Mouse (Mus musculus): ENCODE data around the gene Fbf1.

Gene Fbf1

DNA sequence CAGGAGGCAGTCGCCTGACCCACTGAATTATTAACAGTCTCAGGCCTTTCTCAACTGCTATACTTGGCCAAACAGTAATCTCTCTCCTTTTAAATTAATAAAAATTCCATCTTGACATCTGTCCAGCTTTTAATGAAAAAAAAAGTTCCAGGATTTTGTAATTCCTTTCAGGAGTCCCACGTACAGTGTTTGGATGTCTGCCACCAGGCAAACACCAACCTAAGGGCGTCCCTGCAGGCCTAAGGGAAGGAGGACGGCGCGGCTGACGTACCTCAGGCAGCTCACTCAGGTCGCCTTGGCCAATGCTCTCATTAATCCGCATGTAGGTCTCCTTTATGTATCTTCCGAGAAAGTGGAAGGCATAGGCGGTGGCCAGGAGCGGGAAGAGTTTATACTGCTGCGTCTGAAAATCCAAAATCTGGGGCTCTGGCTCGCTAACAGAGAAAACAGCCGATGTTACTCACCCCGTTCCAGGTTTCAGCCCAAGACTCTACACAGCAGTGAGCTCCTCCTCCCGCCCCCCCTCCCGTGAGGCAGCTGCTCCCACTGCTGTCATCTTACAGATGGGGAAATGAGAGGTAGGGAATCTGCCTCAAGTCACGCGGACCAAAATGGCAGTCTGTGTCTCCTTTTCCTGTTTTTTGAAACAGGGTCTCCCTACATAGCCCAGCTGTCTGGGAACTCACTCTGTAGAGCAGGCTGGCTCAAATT, 10.6 kb upstream of the Fbf1 start:
- DNase-seq (ENCODE audit: low spot score): no peak

DNA sequence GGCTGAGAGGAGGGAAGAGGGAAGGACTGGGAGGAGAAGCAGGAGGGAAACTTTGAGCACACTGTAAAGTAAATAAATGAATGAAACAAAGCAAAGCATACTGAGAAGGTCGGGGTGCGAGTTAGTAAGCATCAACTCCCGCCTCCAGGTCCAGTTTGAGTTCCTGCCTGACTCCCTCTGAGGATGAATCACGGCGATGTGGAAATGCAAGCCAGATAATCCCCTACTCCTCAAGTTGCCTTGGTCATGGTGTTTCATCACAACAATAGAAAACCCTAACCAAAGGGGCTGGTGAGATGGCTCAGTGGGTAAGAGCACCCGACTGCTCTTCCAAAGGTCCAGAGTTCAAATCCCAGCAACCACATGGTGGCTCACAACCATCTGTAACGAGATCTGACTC, 8.0 kb upstream of the Fbf1 start:
- DNase-seq (ENCODE audit: low spot score): no peak

DNA sequence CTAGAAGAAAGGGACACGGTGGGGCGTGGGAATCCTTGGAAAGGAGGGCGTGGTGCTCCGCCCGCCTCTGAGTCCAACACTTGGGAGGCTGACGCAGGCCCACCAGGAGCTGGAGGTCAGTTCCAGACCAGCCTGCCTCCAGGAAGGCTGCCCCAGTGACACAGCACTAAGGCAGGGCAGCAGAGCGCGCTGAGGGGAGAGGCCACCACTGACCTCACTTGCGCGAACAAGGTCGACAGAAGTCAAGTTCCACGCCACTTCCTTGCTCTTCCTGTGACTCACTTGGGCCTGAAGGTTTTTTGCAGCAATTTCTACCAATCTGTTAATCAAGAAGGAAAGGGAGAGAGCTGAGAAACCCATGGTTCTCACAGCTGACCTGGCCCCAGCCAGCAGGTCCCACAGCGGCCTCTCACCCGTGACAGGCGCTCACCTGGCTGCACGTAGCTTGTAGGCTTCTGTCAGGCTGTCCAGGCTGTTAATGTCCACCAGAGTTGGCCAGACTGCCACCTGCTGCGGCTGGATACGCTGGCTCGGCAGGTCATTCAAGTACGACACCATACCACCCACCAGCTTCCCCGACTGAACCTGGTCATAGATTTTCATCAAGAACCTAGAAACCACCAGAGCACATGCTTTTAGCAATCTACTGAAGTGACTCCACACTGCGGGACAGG, 6.9 kb upstream of the Fbf1 start:
- no peak for DNase-seq (ENCODE audit: low spot score)

DNA sequence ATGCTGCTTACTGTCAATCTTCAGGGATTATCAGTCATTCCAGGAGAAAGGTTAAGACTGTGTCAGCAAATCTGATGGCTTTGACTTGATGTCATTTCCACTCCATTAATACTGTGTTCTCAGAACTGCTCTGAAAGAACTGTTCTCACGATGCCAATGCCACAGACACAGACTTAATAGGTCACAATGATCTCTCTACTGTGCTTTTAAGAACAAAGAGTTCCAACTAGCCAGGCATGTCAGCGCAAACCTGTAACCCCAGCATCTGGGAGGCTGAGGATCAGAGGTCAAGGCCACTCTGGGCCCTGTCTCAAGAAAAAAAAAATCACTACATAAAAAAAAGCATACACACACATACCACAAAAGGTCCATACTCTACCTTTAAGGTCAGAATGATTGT, 4.0 kb upstream of the Fbf1 start:
- no peak for DNase-seq (ENCODE audit: low spot score)

DNA sequence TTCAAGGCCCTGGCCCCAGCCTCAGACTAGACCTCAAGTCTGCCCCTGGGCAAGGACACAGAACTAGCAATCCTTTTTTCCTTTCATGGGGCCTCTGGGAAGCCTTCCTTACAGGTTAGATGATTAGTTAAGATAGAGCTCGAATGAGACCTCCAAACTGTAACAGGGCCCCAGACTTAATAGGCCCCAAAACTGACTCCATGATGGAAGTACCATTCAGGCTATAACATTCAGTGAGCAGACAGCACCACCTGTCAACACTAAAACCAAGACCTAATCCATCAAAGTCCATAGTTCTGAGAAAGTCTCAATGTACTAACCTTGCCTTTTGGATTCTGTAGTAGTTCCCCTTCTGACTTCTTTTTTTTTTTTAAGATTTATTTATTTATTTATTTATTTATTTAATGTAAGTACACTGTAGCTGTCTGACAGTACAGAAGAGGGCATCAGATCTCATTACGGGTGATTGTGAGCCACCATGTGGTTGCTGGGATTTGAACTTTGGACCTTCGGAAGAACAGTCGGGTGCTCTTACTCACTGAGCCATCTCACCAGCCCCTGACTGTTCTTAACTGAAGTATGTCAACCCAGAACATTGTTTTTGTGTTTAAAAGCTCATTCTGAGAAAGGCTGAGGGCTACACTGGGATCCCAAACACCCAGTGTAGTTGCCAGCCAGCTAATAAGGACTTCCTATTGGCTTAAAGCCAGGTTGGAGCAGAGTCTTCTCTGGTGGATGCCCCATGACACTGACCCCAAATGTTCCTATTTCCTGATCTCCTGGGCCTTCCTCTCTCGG, 2.2 kb upstream of the Fbf1 start:
- DNase-seq (ENCODE audit: low spot score): no peak

DNA sequence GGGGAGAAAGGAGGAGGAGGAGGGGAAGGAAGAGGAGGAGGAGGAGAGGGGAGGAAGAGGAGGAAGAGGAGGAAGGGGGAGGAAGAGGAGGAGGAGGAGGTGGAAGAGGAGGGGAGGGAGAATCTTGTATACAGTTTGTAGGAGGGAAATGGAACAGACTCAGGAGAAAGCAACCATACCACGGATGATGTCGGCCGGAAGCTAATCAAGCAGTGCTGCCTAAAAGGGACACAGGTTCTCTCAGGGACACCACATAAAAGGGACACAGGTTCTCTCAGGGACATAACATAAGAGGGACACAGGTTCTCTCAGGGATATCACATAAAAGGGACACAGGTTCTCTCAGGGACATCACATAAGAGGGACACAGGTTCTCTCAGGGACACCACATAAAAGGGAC, 1.2 kb upstream of the Fbf1 start:
- no peak for DNase-seq (ENCODE audit: low spot score)

DNA sequence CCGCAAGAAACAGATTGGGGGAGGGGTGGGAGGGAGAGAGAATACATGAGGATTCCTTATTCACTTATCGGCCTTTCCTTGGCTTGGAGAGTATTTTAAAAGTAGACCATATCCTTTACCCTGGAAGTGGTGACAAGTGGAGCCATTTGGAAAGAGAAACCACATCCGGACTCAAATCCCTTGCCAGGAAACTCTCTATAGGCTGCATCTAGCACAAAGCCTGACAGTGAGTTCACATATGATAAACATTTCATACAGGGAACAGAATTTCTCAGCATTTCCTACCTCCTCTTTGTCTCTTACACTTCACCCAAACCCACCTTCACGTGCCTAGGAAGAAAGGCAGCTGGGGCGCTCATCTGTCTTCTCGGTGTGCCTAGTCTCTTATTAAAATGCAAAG, 734 bp downstream of the Fbf1 start:
- DNase-seq (ENCODE audit: low spot score): peak; percentile 53

DNA sequence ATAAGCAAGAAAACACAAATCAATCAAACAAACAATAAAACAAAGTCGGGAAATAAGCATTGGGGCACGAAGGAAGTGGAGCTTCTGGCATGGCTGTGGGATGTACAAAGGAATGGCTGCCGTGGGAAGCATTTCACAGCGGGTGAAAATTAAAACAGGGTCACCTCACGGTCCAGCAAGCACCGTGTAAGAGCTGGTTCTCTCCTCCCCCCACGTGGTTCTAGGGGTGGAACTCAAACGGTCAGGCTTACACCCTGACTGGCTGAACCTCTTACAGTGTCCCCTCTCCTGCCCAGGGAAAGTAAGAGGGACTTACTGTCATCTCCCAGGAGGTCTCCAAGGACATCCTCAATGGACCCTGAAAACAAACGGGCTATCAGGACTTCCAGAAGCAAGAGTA, 5.0 kb downstream of the Fbf1 start:
- DNase-seq (ENCODE audit: low spot score): peak; percentile 34

DNA sequence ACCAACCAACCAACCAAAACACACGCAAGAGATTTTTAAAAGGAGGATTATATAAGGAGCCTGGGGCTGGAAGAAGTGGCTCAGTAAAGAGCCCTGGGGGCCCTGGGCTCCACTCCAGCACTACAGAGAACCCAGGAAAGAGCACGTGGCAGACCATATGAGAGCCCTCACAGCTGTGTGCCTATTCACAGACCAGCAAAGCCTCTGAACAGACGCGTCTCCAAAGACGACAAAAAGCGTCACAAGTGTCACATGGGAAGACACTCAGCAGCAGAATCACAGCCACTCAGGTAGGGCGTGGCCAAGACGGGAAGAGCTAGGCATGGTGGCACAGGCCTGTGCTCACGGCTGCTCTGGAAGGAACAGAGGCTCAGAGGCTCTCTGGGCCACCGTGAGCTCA, 5.8 kb downstream of the Fbf1 start:
- DNase-seq (ENCODE audit: low spot score): no peak

DNA sequence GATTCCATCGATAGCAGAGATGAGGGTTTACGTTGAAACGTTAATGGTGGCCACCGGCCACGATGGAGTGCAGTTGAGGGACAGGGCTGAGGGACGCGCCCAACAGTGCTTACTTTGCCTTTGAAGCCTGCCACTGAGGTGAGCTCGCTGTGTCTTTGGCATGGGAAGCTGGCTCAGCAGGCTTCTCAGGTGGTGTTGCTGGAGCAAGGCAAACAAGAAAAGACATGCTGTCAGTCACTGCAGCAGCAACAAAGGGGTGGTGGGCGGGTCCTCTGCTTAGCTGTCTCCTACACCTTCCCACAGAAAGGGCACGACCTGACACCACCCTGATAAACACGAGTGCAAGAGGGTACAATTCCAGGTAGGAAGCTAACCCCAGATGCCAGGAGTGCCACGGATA, 6.7 kb downstream of the Fbf1 start:
- no peak for DNase-seq (ENCODE audit: low spot score)

DNA sequence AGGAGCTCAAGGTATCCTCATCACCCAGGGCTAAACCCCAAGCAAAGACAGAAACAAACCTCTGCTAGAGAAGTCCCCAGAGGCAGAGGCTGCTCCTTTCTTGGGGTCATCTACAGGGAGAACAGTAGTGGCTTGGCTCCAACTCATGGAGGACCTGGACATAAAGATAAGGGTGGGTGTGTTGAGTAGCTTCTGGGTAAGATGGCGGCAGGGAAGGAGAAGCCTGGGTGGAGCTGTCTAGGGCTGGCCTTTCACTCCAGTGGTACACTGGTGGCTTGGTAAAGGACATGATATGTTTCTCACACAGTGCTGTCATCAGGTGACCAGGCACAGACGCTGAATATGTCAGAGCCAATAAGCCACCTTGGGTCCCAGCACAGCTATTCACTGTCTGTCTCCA, 17.0 kb downstream of the Fbf1 start:
- no peak for DNase-seq (ENCODE audit: low spot score)

DNA sequence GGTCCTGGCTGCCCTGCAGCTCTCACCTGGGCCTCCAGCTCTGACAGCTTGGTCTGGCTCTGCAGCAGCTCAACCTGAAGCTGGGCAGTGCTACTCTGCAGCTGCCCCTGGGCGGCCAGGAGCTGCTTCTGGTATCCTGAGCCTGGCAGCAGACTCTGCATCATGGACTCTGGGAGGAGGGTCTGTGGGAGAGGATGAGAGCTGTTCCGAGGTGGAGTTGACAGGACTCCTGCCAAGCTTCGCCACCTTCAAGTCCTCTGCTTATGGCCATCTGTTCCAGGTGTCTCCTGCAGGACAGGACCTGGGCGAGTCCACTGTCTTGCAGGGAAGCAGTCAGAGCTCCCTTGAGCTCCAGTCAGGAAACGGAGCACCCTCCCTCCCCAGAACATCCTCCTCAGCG, 18.6 kb downstream of the Fbf1 start:
- DNase-seq (ENCODE audit: low spot score): no peak

DNA sequence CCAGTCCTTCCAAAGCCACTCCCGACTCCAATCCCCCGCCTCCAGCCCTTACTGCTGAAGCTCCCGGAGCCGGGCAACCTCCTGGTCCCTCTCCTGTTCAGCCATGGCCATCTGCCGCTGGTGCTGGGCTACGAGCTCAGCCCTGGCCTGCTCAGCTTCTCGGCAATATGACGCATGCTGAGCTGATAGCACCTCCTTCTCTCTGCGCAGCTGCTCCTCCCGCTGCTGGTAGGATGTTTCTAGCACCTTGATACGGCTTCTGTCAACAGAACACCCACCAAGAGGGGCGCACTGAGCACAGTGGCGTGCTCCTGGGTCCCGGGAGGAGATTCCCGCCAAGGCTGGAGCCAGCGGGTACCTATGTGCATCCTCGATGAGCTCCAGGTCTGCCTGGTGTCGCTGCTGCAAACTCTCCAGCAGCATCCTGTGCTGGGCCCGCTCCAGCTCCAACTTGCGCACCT, 19.2 kb downstream of the Fbf1 start:
- no peak for DNase-seq (ENCODE audit: low spot score)

DNA sequence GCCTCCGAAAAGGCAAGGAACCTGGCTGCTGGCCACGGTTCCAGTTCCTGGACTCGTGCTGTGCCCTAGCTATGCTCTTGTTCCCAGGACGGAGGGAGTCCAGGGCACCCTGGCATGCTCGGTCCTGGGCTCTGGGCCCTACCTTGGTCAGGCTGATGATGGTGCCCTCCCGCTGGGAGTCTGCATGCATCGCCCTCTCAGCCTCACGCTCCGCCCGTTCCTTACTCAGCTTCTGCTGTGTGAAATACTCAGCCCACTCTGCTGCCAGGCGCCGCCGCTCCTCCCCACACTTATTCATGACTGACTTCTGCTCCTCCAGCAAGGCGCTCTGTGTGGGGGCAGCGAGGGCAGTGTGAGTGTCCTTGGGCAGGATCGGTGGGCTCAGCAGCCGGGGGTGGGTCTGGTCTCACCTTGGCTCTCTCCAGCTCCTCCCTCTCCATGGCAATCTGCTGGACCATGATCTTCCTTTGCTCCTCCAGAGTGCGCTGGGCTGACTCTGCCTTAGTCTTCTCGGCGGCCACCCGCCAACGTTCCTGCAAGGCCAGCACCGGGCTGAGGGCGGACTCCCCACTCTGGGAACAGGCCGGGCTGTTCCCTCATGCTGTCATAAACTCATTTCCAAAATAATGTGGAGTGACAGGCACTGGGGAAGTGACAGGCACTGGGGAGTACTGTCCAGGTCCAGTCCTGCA, 21.5 kb downstream of the Fbf1 start:
- DNase-seq (ENCODE audit: low spot score): no peak

DNA sequence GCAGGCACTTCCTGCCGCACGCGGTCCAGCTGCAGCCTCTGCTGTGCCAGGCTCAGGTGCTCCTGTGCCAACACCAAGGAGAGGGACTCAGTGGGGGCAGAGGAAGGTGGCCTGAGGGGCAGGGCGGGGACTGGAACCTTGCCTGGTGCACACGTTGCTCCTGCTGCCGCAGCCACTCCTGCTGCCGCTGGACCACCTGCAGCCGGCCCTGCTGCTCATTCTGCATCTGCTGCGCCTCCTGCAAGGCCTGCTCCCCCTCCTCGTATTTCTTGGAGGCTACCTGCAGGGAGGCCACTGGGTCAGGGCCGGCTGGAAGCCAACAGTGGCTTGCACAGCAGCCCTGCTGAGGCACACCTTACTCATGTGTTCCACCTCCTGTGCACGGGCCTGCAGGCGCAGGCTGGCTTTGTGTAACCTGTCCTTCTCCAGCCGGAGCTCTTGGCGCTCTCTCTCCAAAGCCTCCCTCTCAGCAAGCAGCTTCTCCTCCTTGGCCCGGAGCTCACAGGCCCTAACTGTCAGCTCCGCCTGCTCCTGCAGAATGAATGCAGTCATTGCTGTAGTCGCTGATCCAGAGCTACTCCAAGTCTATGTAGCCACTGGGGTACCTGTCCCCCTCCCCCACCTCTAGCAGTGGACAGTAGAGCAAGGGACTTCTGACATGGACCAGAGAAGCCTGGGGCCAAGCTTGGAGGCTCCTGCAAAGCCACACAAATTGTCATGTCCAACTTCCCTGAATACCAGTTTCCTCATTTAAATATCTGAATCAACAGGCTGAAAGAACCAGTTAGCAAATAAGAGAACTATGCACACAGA, 22.3 kb downstream of the Fbf1 start:
- no peak for DNase-seq (ENCODE audit: low spot score)

DNA sequence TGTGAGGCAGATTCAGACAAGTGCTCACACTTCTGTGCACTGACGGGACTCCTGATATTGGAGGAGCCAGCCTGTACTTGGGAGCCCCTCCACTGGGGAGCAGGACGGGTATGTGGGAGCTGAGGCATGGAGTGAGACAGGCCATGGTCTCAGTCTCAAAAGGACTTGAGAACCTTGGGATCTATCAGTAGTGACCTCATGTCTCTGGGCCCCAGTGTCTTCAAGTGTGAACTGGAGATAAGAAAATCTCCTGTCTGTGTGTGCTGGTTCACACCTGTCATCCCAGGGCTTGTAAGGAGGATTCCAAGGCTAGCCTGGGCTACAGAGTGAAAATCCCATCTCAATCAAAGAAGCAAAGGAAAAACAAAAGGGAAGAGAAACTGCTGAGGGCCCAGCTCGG, 24.5 kb downstream of the Fbf1 start:
- DNase-seq (ENCODE audit: low spot score): no peak

DNA sequence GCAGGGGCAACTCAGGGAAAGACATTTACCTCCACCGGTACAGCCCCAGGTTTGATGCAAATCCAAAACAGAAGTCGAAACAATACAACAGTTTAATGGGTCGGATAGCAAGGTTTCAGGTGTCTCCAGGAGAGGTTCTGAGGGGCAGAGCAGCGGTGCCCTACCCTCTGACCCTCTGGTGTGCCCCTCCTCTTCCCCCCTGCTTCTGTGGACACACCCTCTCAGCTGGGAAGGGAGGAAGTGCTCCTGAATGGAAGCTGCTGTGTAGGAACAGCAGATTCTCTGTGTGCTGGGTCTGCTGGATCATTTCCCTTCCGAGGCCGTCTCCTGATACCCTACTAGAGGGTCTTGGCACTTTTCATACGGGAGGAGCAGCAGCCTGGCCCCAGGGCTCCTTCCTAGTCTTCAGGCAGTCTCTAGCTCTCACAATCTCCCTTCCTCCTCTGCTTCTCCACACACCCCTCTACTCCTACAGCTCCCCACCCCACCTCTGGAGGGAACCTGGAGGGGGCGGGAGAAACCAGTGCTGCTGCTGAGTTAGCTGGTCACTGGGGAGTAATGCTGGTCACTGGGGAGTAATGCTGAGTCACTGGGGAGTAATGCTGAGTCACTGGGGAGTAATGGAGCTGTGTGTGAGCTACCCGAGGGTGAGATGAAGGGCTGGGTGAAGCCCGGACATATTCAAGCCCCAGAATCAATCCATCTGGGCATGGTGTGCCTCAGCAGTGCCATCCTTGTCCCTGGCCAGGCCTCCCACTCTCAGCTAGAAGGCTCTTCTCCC, 25.6 kb downstream of the Fbf1 start:
- no peak for DNase-seq (ENCODE audit: low spot score)

DNA sequence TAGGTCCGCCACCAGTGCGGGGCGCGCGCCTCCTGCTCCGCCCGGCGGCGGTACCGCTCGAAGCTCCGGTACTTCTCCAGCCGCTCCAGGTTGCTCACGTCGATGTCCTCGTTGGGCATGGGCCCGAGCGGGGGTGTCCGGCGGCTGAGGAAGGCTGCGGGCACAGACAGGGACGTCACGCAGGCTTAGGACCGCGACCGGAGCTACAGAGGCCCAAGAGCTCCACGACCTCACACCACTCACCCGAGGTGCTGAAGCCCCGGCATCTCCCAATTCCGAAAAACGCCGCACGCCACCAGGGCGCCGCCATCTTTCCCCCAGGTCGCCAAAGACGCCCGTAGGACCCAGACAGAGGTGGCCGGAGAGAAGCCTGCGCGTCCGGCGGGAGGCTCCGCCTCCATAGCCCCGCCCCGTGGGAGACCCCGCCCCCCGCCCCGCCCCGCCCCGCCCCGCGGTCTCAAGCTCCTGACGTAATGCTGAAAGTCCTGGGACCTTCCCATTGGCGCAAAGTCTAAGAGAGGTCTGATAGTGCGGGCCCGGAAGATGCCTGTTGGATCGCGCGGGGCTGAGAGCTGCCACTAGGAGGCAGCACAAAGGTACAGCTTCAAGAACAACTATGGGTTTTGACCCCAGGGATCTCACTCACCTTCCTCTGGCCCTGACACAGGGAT, 29.4 kb downstream of the Fbf1 start, which contains the start of gene Mrpl38:
TSS of gene Mrpl38 (minus strand) at position 401 of the 671 bp plus-strand sequence.
- peak; percentile 98 for DNase-seq (ENCODE audit: low spot score)

DNA sequence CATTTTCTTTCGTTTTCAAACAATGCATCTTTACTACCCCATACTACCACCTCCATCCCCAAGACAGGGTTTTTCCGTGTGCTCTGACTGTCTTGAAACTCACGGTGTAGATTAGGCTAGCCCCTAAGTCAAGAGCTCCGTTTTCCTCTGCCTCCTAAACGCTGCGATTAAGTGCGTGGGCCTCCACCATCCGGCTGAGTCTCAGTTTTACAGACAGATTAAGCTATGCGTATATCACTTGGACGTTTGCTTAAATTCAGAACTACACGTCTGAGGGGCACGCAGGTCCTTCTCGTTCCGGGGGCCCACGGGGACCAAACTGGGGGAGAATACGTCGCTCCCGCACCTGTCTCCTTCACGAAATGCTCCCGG, 29.9 kb downstream of the Fbf1 start:
- no peak for DNase-seq (ENCODE audit: low spot score)

DNA sequence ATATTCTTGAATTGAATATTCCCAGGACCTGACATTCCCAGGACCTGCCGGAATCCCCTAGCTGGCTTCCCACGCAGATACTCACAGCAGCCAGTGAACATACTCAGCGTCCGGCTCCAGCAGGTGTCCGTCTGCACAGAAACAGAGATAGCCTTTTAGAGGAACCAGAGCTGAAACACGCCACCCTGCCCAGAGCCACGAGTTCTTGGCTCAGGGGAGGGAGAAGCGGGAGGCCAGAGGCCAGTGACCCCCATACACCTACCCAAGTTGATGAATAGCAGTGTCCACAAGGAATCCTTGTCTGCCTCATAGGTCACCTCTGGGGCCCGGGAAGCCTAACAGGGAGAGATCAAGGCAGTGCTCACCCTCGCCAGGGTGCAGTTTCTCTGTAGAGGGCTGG, 33.8 kb downstream of the Fbf1 start:
- no peak for DNase-seq (ENCODE audit: low spot score)
